Mouse (Mus musculus) limb, embryonic 14.5 days (tissue): Measurements from ENCODE around the gene Capn5. TPM values are rescaled to one million over a fixed set of nuclear protein-coding genes. Genes with fewer than 3 reads are reported as not detected.

Experiments
- ATAC-seq: fragments of 200-750 bp; cut with Nextera tagmentation; 2 replicates; pipeline ENCODE4 v1.8.0; 2017; ENCODE audit warnings: low read depth, moderate number of reproducible peaks, moderate TSS enrichment; ENCODE audit not compliant: low FRiP score
- DNase-seq: peaks from one replicate; pipeline ENCODE4 v3.0.0-alpha.2; 2015; ENCODE audit warnings: low spot score
- H3K27ac ChIP-seq: fragments of 300-500 bp; sonication (generic); replicated peaks from 2 replicates; pipeline ENCODE4 v1.5.1; 2014; ENCODE audit warnings: low read depth, mild to moderate bottlenecking, low read length, moderate library complexity, mixed read lengths
- H3K27me3 ChIP-seq: fragments of 300-500 bp; sonication (generic); 2 replicates; pipeline ENCODE4 v1.6.1; 2014; ENCODE audit warnings: low read length, mixed read lengths; ENCODE audit not compliant: control insufficient read depth, insufficient read depth
- H3K36me3 ChIP-seq: fragments of 300-500 bp; sonication (generic); 2 replicates; pipeline ENCODE4 v1.6.1; 2014; ENCODE audit warnings: mild to moderate bottlenecking, low read length, moderate library complexity, mixed read lengths; ENCODE audit not compliant: control insufficient read depth, insufficient read depth
- H3K4me1 ChIP-seq: fragments of 300-500 bp; sonication (generic); 2 replicates; pipeline ENCODE4 v1.6.1; 2014; ENCODE audit warnings: antibody characterized with exemption, low read length, mixed read lengths; ENCODE audit not compliant: control insufficient read depth, insufficient read depth
- H3K4me2 ChIP-seq: fragments of 300-500 bp; sonication (generic); replicated peaks from 2 replicates; pipeline ENCODE4 v1.6.1; 2014; ENCODE audit warnings: low read depth, mild to moderate bottlenecking, low read length, moderate library complexity; ENCODE audit not compliant: severe bottlenecking
- H3K4me3 ChIP-seq: fragments of 300-500 bp; sonication (generic); replicated peaks from 2 replicates; pipeline ENCODE4 v1.5.1; 2014; ENCODE audit warnings: low read length
- H3K9ac ChIP-seq: fragments of 300-500 bp; sonication (generic); 2 replicates; pipeline ENCODE4 v1.6.1; 2014; ENCODE audit warnings: mild to moderate bottlenecking, low read depth, low read length, moderate library complexity; ENCODE audit not compliant: severe bottlenecking
- H3K9me3 ChIP-seq: fragments of 300-500 bp; sonication (generic); 2 replicates; pipeline ENCODE4 v1.6.1; 2016; ENCODE audit warnings: low read length; ENCODE audit not compliant: control insufficient read depth
- POLR2A ChIP-seq: fragments of 200-500 bp; IDR thresholded peaks from 2 replicates; pipeline ENCODE4 v1.8.0; 2012; ENCODE audit warnings: inconsistent platforms, mild to moderate bottlenecking, moderate library complexity, borderline replicate concordance; ENCODE audit not compliant: insufficient read depth, insufficient read length; ENCODE audit errors: extremely low read depth
- WGBS: fragments of 180-500 bp; shearing (Covaris S2); extraction: QIAGEN DNeasy Blood & Tissue Kit; methylation state at CpG from one replicate; pipeline ENCODE4 v1.1.7; 2014; 5-methylcytosine and 5-hydroxymethylcytosine counted together
- polyA plus RNA-seq, 2 experiments: library from polyadenylated mRNA; depleted of rRNA in 1 of 2; stranded (reverse) in 1 of 2; unstranded in 1 of 2; fragments of >200 nt; fragmentation: Nextera tagmentation in 1 of 2; extraction: Ambion mirVana in 1 of 2; gene quantifications; 2 replicates each; pipeline versions ENCODE4 v1.2.1 to v1.2.3; 2012 to 2014

The Capn5 gene
- polyA plus RNA-seq, 2 experiments, result 6.5 to 9.6 TPM

DNA sequence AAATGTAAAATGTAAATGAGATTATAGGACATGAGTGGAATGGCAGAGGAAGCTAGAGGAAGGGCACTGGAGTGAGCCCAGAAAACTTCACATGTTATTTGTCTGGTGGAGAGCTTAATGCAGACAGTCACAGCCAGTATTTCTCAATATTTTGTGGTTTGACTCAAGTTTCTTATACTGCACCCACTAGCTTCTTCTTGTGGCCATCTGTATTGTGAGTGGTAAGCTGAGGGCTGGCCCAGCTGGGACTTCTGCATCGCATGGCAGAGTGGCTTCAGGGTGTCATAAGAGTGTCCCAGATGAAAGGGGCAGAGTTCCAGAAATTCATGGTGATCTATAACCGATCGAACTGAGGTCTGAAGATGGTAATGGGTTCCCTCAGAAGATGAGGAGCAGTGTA is 22.3 kb upstream of the Capn5 start:
- Histone ChIP-seq H3K36me3 (no peaks in the 10 kb centered on the region), H3K9me3 (no peaks in the 10 kb centered on the region), H3K4me3 (no peak overlapping the region), H3K4me2 (no peak overlapping the region), H3K4me1 (no peaks in the 10 kb centered on the region), H3K27ac (no peak overlapping the region), H3K27me3 (peaks cover 12% of the 10 kb centered on the region), H3K9ac (no peak overlapping the region)
- 89% methylated on average over 3 of the region's 3 CpGs for WGBS
- DNase-seq (no peak), ATAC-seq (no peak)
- TF ChIP-seq POLR2A, result no peak

DNA sequence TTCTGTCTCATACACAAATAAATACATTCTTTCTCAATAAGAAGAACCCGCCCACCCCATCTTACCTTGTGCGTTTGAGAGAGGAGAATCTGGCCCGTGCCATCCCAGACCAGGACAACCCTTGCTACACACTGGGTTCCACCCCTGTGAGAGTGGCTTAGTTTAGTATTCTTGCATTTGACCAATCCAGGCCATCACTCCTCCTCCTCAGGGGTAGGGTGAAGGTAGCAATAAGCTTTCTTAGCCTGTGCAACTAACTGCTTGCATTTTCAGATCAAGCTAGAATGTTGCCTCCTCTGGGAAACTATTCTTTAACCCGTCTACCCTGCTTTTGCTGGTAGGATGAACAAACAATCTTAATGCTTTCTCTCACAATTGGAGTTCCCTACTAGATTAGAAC is 21.3 kb upstream of the Capn5 start, which contains the start of gene B3gnt6:
B3gnt6 (minus strand) TSS at position 101 of the 400 bp plus-strand sequence.
- Histone ChIP-seq H3K27me3 (peaks cover 22% of the 10 kb centered on the region), H3K4me3 (no peak within 1 kb of the TSS), H3K9ac (no peak within 1 kb of the TSS), H3K4me2 (no peak within 1 kb of the TSS), H3K9me3 (no peaks in the 10 kb centered on the region), H3K4me1 (no peaks in the 10 kb centered on the region), H3K27ac (no peak within 1 kb of the TSS), H3K36me3 (no peaks in the 10 kb centered on the region)
- no peak for TF ChIP-seq POLR2A
- DNase-seq (no peak), ATAC-seq (no peak)
- WGBS, result 90% methylated on average over 4 of the region's 4 CpGs

DNA sequence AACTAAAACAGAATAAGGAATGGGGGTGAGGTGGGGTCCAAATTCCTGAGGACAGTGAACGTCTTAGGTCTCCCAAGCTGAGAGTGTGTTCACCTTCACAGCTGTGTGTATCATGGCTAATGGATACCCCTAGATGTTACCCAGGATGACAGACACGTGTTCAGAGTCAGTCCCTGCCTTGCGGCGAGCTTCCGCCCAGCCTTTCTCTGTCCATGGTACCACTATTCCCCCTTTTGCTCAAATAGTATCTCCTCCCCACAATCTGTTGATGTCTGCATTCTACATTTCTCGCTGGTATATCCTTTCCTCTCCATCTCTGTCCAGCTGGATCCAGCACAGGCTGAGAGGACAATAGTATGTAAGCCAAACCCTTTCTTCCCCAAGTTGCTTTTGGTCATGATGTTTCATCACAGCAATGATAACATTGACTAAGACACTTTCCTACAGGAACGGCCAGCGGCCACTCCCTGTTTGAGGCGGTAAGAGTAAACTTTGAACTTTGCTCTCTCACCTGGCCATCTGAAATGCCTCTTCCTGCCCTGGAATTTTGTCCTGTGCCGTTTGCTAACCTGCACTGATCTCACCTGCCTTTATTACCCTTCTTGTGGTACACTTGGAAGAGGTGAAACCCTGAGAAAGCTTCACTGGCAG is 17.2 kb upstream of the Capn5 start:
- H3K4me3 ChIP-seq, result no peak overlapping the region
- peaks cover 8% of the 10 kb centered on the region; the same call in 1 of the 2 replicates for H3K4me1 ChIP-seq
- peaks cover 50% of the 10 kb centered on the region for H3K27me3 ChIP-seq
- DNase-seq (no peak), ATAC-seq (peak; percentile 34; the same call in 1 of the 2 replicates)
- TF ChIP-seq POLR2A, result no peak
- no peaks in the 10 kb centered on the region for H3K36me3 ChIP-seq
- H3K9ac ChIP-seq, result no peak overlapping the region
- WGBS, result 37% methylated on average over 10 of the region's 10 CpGs
- H3K4me2 ChIP-seq, result no peak overlapping the region
- no peaks in the 10 kb centered on the region for H3K9me3 ChIP-seq
- no peak overlapping the region for H3K27ac ChIP-seq

DNA sequence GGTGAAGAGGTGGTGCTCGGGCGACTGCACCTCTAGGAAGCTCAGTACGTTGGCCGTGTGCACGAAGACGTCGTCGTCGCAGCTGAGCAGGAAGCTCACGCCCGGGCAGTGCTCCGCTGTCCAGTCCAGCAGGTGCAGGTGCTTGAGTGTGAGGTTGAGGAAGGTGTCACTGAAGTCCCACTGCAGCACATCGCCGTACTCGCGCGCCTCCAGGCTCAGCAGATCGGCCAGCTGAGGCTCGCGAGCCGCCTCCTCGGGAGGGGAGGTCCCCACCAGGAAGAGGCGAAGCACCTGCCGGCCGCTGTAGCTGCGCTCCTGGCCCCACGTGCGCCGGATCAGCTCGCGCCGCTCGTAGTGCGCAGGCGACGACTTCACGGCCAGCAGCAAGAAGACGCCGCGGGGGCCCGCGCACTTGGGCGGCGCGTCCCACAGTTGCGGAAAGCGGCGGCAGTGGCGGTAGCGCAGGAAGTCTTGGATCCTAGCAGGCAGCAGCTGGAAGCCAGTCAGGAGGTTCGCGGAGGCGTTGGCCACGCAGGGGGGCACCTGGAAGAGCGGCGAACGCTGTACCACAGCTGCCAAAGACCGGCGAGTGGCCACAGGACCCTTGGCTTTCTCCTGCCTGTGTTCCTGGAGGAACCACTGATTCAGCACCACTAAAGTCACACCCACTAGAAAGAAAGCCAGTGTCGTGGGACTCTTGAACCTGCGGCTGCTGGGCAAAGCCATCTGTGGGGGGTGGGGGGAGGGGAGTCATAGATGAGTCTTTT is 16.1 kb upstream of the Capn5 start:
- H3K27ac ChIP-seq, result no peak overlapping the region
- H3K4me2 ChIP-seq, result peak overlapping the region; percentile 54
- ATAC-seq (peak; percentile 37; the same call in 1 of the 2 replicates), DNase-seq (no peak)
- H3K9me3 ChIP-seq, result no peaks in the 10 kb centered on the region
- H3K4me3 ChIP-seq, result peak overlapping the region; percentile 35
- no peaks in the 10 kb centered on the region for H3K36me3 ChIP-seq
- WGBS, result 2% methylated on average over 44 of the region's 61 CpGs
- peaks cover 50% of the 10 kb centered on the region for H3K27me3 ChIP-seq
- no peak overlapping the region for H3K9ac ChIP-seq
- no peak for TF ChIP-seq POLR2A
- peaks cover 8% of the 10 kb centered on the region; the same call in 1 of the 2 replicates for H3K4me1 ChIP-seq

DNA sequence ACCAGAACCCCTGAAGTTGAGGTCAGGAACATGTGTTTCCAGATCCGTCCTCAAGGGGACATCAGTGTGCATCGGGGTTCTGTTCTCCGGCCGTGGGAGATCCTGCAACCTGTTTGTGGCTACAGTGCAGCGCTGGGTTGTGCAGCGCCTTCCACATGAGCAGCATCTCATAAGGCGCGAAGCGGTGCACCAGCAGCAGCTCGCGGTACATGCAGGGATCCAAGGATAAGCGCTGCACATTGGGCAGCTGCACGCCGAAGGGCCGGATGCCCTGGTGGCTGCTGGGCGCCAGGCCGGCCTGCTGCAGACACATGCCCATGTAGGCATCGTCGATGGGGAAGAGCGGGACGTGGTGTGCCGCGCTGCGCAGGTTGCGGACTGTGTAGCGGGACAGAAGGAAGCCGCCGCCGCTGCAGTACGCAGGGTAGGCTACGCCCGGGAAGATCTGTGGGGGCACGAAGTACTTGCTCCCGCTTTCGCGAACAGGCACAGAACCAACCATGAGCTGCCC is 15.5 kb upstream of the Capn5 start:
- Histone ChIP-seq H3K27me3 (peaks cover 50% of the 10 kb centered on the region), H3K27ac (no peak overlapping the region), H3K36me3 (no peaks in the 10 kb centered on the region), H3K4me1 (peaks cover 8% of the 10 kb centered on the region; the same call in 1 of the 2 replicates), H3K4me2 (peak overlapping the region; percentile 54), H3K9ac (no peak overlapping the region), H3K4me3 (peak overlapping the region; percentile 35), H3K9me3 (no peaks in the 10 kb centered on the region)
- ATAC-seq, result no peak; the same call in 1 of the 2 replicates
- no peak for DNase-seq
- WGBS, result 7% methylated on average over 35 of the region's 36 CpGs
- no peak for TF ChIP-seq POLR2A
